Mouse (Mus musculus) lung, adult 2 months (tissue): ENCODE results near the gene Neb.

Source experiments
- CTCF ChIP-seq: fragments of 200-500 bp; IDR thresholded peaks from 2 replicates; pipeline ENCODE4 v1.5.1; 2011; ENCODE audit warnings: mild to moderate bottlenecking, low read length, control low read depth; ENCODE audit not compliant: insufficient read depth
- POLR2A ChIP-seq: fragments of 200-500 bp; IDR thresholded peaks from 2 replicates; pipeline ENCODE4 v1.6.1; 2011; ENCODE audit warnings: low read depth, mild to moderate bottlenecking, control low read depth, low read length, borderline replicate concordance; ENCODE audit errors: extremely low read depth

GRCm38 (mm10) chr2:52421197-52421596 lies 42.9 kb upstream of the Neb start:
- TF ChIP-seq CTCF (no peak), POLR2A (no peak)
